Mouse (Mus musculus) forebrain, embryonic 10.5 days (tissue): ENCODE results near the gene Rab4b. TPM values are rescaled to one million over a fixed set of nuclear protein-coding genes. Genes with fewer than 3 reads are reported as not detected.

Experiments used
- DNase-seq: peaks from one replicate; pipeline ENCODE4 v3.0.0-alpha.2; 2017; ENCODE audit warnings: low spot score; ENCODE audit errors: extremely low spot score
- H3K27ac ChIP-seq: fragments of 300-500 bp; sonication (generic); 2 replicates; pipeline ENCODE4 v1.5.1; 2016; ENCODE audit warnings: mild to moderate bottlenecking
- H3K27me3 ChIP-seq: fragments of 300-500 bp; sonication (generic); 2 replicates; pipeline ENCODE4 v1.6.1; 2016; ENCODE audit warnings: mild to moderate bottlenecking; ENCODE audit not compliant: poor library complexity, severe bottlenecking
- H3K36me3 ChIP-seq: fragments of 300-500 bp; sonication (generic); replicated peaks from 2 replicates; pipeline ENCODE4 v1.6.1; 2016; ENCODE audit warnings: mild to moderate bottlenecking, moderate library complexity
- H3K4me1 ChIP-seq: fragments of 300-500 bp; sonication (generic); 2 replicates; pipeline ENCODE4 v1.6.1; 2016
- H3K4me3 ChIP-seq: fragments of 300-500 bp; sonication (generic); 2 replicates; pipeline ENCODE4 v1.5.1; 2016; ENCODE audit warnings: mild to moderate bottlenecking, moderate library complexity
- H3K9me3 ChIP-seq: fragments of 300-500 bp; sonication (generic); 2 replicates; pipeline ENCODE4 v1.6.1; 2016; ENCODE audit warnings: mild to moderate bottlenecking, moderate library complexity
- WGBS: fragments of 180-500 bp; shearing (Covaris S2); methylation state at CpG from one replicate; pipeline ENCODE4 v1.1.7; 2016; 5-methylcytosine and 5-hydroxymethylcytosine counted together
- polyA plus RNA-seq: library from polyadenylated mRNA; unstranded; fragments of >200 nt; fragmentation: Nextera tagmentation; extraction: Ambion mirVana; gene quantifications from 2 replicates; pipeline ENCODE4 v1.2.1, GENCODE M21; 2016

Rab4b gene
- polyA plus RNA-seq, 1 experiment from 2014 or later = 56.3 TPM

GRCm38 (mm10) chr7:27180036-27180435 lies 1.3 kb upstream of the Rab4b start:
- peak overlapping the region; percentile 62; the same call in 1 of the 2 replicates for H3K4me3 ChIP-seq
- peaks cover under 1% of the 10 kb centered on the region; the same call in 1 of the 2 replicates for H3K9me3 ChIP-seq
- H3K27ac ChIP-seq = peak overlapping the region; percentile 86; the same call in 1 of the 2 replicates
- peaks cover 24% of the 10 kb centered on the region for H3K4me1 ChIP-seq
- DNase-seq = no peak
- 89% methylated on average over 5 of the region's 5 CpGs for WGBS
- peaks cover 32% of the 10 kb centered on the region for H3K36me3 ChIP-seq
- H3K27me3 ChIP-seq = no peaks in the 10 kb centered on the region

GRCm38 (mm10) chr7:27179217-27179918 lies 672 bp upstream of the Rab4b start:
- DNase-seq = no peak
- Histone ChIP-seq H3K27me3 (no peaks in the 10 kb centered on the region), H3K36me3 (peaks cover 31% of the 10 kb centered on the region), H3K4me1 (peaks cover 24% of the 10 kb centered on the region), H3K27ac (peak overlapping the region; percentile 86), H3K4me3 (peak overlapping the region; percentile 62), H3K9me3 (no peaks in the 10 kb centered on the region)
- 49% methylated on average over 16 of the region's 16 CpGs for WGBS

GRCm38 (mm10) chr7:27177942-27178323 lies 763 bp downstream of the Rab4b start:
- H3K9me3 ChIP-seq = no peaks in the 10 kb centered on the region
- H3K27ac ChIP-seq = peak overlapping the region; percentile 86
- H3K4me1 ChIP-seq = peaks cover 24% of the 10 kb centered on the region
- peak overlapping the region; percentile 62 for H3K4me3 ChIP-seq
- 23% methylated on average over 4 of the region's 4 CpGs for WGBS
- no peaks in the 10 kb centered on the region for H3K27me3 ChIP-seq
- no peak for DNase-seq
- H3K36me3 ChIP-seq = peaks cover 32% of the 10 kb centered on the region

GRCm38 (mm10) chr7:27174896-27175295 lies 3.8 kb downstream of the Rab4b start:
- Histone ChIP-seq H3K4me3 (no peak overlapping the region), H3K27ac (no peak overlapping the region), H3K27me3 (no peaks in the 10 kb centered on the region), H3K4me1 (peaks cover 15% of the 10 kb centered on the region), H3K9me3 (no peaks in the 10 kb centered on the region), H3K36me3 (peaks cover 50% of the 10 kb centered on the region)
- 91% methylated on average over 7 of the region's 7 CpGs for WGBS
- no peak for DNase-seq

GRCm38 (mm10) chr7:27174496-27174895 lies 4.2 kb downstream of the Rab4b start:
- no peak for DNase-seq
- WGBS = 94% methylated on average over 15 of the region's 15 CpGs
- H3K4me1 ChIP-seq = peaks cover 11% of the 10 kb centered on the region
- H3K27ac ChIP-seq = no peak overlapping the region
- peaks cover 50% of the 10 kb centered on the region for H3K36me3 ChIP-seq
- no peaks in the 10 kb centered on the region for H3K9me3 ChIP-seq
- no peaks in the 10 kb centered on the region for H3K27me3 ChIP-seq
- H3K4me3 ChIP-seq = no peak overlapping the region

- Histone ChIP-seq H3K4me1 (peaks cover 9% of the 10 kb centered on the region), H3K4me3 (no peak overlapping the region), H3K36me3 (peaks cover 53% of the 10 kb centered on the region), H3K27me3 (no peaks in the 10 kb centered on the region), H3K9me3 (no peaks in the 10 kb centered on the region), H3K27ac (no peak overlapping the region)
- 87% methylated on average over 3 of the region's 3 CpGs for WGBS
- DNase-seq = no peak
Observed at GRCm38 (mm10) chr7:27170981-27171380, 7.7 kb downstream of the Rab4b start.

GRCm38 (mm10) chr7:27168371-27168770 lies 10.3 kb downstream of the Rab4b start:
- H3K27ac ChIP-seq = no peak overlapping the region
- WGBS = 89% methylated on average over 5 of the region's 5 CpGs
- no peaks in the 10 kb centered on the region for H3K27me3 ChIP-seq
- H3K36me3 ChIP-seq = peaks cover 50% of the 10 kb centered on the region
- H3K4me1 ChIP-seq = peaks cover 34% of the 10 kb centered on the region
- no peaks in the 10 kb centered on the region for H3K9me3 ChIP-seq
- no peak for DNase-seq
- 0 out of 2 replicates have a peak overlapping the region, but pooled peaks have one; percentile 4 for H3K4me3 ChIP-seq

- Histone ChIP-seq H3K27me3 (no peaks in the 10 kb centered on the region), H3K9me3 (no peaks in the 10 kb centered on the region), H3K4me3 (peak overlapping the region; percentile 77), H3K36me3 (peaks cover 51% of the 10 kb centered on the region), H3K4me1 (peaks cover 42% of the 10 kb centered on the region), H3K27ac (peak overlapping the region; percentile 98)
- no peak for DNase-seq
- 82% methylated on average over 11 of the region's 11 CpGs for WGBS
Observed at GRCm38 (mm10) chr7:27167475-27168094, 11.1 kb downstream of the Rab4b start.

- peak within 1 kb of the TSS; percentile 98 for H3K27ac ChIP-seq
- 2% methylated on average over 61 of the region's 61 CpGs for WGBS
- peak within 1 kb of the TSS; percentile 77 for H3K4me3 ChIP-seq
- peak; percentile 94 for DNase-seq
- peaks cover 45% of the 10 kb centered on the region for H3K4me1 ChIP-seq
- H3K27me3 ChIP-seq = no peaks in the 10 kb centered on the region
- H3K9me3 ChIP-seq = no peaks in the 10 kb centered on the region
- peaks cover 51% of the 10 kb centered on the region for H3K36me3 ChIP-seq
Observed at GRCm38 (mm10) chr7:27166614-27167474, 11.9 kb downstream of the Rab4b start, which contains the start of gene Egln2. Egln2 (minus strand) TSS chr7:27166802.

- peak overlapping the region; percentile 77 for H3K4me3 ChIP-seq
- under 1% methylated on average over 35 of the region's 43 CpGs for WGBS
- no peaks in the 10 kb centered on the region for H3K9me3 ChIP-seq
- no peaks in the 10 kb centered on the region for H3K27me3 ChIP-seq
- peaks cover 50% of the 10 kb centered on the region for H3K4me1 ChIP-seq
- no peak for DNase-seq
- peak overlapping the region; percentile 98 for H3K27ac ChIP-seq
- peaks cover 52% of the 10 kb centered on the region for H3K36me3 ChIP-seq
Observed at GRCm38 (mm10) chr7:27166229-27166613, 12.5 kb downstream of the Rab4b start.

GRCm38 (mm10) chr7:27165696-27166095 lies 13.0 kb downstream of the Rab4b start:
- no peak for DNase-seq
- no peaks in the 10 kb centered on the region for H3K27me3 ChIP-seq
- H3K27ac ChIP-seq = peak overlapping the region; percentile 98
- H3K4me3 ChIP-seq = peak overlapping the region; percentile 77
- no peaks in the 10 kb centered on the region for H3K9me3 ChIP-seq
- H3K36me3 ChIP-seq = peaks cover 52% of the 10 kb centered on the region
- peaks cover 54% of the 10 kb centered on the region for H3K4me1 ChIP-seq
- WGBS = 7% methylated on average over 8 of the region's 8 CpGs

- no peaks in the 10 kb centered on the region for H3K9me3 ChIP-seq
- H3K4me3 ChIP-seq = peak overlapping the region; percentile 77
- peak overlapping the region; percentile 98 for H3K27ac ChIP-seq
- no peaks in the 10 kb centered on the region for H3K27me3 ChIP-seq
- peaks cover 60% of the 10 kb centered on the region for H3K4me1 ChIP-seq
- DNase-seq = no peak
- peaks cover 54% of the 10 kb centered on the region for H3K36me3 ChIP-seq
- 81% methylated on average over 23 of the region's 23 CpGs for WGBS
Observed at GRCm38 (mm10) chr7:27165007-27165655, 13.6 kb downstream of the Rab4b start.
